Mouse (Mus musculus) brain, embryonic 14.5 days (tissue): Measurements from ENCODE around the gene Ifitm3. TPM values are rescaled to one million over a fixed set of nuclear protein-coding genes. Genes with fewer than 3 reads are reported as not detected.

ENCODE experiments used
- DNase-seq: peaks from one replicate; pipeline ENCODE4 v3.0.0-alpha.2; 2011; ENCODE audit warnings: low read depth
- CTCF ChIP-seq: fragments of 200-500 bp; IDR thresholded peaks from 2 replicates; pipeline ENCODE4 v1.5.1; 2012; ENCODE audit warnings: inconsistent platforms, mild to moderate bottlenecking, moderate library complexity, borderline replicate concordance; ENCODE audit not compliant: insufficient read depth, insufficient read length; ENCODE audit errors: extremely low read depth
- POLR2A ChIP-seq: fragments of 200-500 bp; IDR thresholded peaks from 2 replicates; pipeline ENCODE4 v1.6.1; 2012; ENCODE audit warnings: mild to moderate bottlenecking, inconsistent platforms, borderline replicate concordance; ENCODE audit not compliant: poor library complexity, insufficient read depth, insufficient read length, severe bottlenecking; ENCODE audit errors: extremely low read depth
- polyA plus RNA-seq: library from polyadenylated mRNA; depleted of rRNA; stranded (reverse); fragments of >200 nt; gene quantifications from 2 replicates; pipeline ENCODE4 v1.2.3, GENCODE M21; 2012; rRNA removed

Ifitm3 gene
- 13.0 and 26.1 TPM in 2 replicates for polyA plus RNA-seq

GRCm38 (mm10) chr7:141010593-141010992 is at the start of gene Ifitm3:
Ifitm3 (minus strand) TSS chr7:141010770.
- DNase-seq, result peak; percentile 31
- TF ChIP-seq POLR2A, result no peak
- TF ChIP-seq CTCF, result no peak

- no peak for DNase-seq
- TF ChIP-seq CTCF, result no peak
- TF ChIP-seq POLR2A, result no peak
These were observed 49.4 kb upstream of the Ifitm3 start for GRCm38 (mm10) chr7:141059929-141060328.

GRCm38 (mm10) chr7:141058601-141059341 is 48.2 kb upstream of the Ifitm3 start:
- no peak for TF ChIP-seq POLR2A
- TF ChIP-seq CTCF, result no peak

DNA sequence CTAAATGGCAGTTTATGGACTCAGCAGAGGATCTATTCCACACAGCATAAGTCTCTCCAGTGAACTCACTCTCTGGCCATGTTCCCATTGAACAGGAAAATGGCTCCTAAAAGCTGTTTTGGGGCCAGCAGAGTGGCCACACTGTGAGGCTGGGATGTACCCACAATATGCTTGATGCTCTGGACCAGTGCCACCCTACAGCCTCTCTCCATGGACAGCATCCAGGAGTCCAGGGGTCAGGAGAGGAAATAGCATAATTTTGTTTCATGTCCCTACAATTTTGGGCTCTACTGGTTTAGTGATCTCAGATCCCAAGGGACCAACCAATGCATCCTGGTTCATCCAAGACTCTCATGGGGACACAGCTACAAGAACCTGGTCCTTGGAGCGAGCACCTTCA is 47.0 kb upstream of the Ifitm3 start:
- TF ChIP-seq CTCF (no peak), POLR2A (no peak)
- no peak for DNase-seq

More at GRCm38 (mm10) chr7:141058601-141059341, 48.2 kb upstream of the Ifitm3 start:
- no peak for DNase-seq

GRCm38 (mm10) chr7:141056976-141057375 is 46.4 kb upstream of the Ifitm3 start:
- TF ChIP-seq CTCF (no peak), POLR2A (no peak)
- no peak for DNase-seq

- no peak for DNase-seq
- TF ChIP-seq POLR2A (no peak), CTCF (no peak)
These were observed 45.2 kb upstream of the Ifitm3 start for GRCm38 (mm10) chr7:141055785-141056184.

GRCm38 (mm10) chr7:141052421-141052820 is 41.9 kb upstream of the Ifitm3 start:
- no peak for DNase-seq
- TF ChIP-seq POLR2A, result no peak
- TF ChIP-seq CTCF, result no peak

DNA sequence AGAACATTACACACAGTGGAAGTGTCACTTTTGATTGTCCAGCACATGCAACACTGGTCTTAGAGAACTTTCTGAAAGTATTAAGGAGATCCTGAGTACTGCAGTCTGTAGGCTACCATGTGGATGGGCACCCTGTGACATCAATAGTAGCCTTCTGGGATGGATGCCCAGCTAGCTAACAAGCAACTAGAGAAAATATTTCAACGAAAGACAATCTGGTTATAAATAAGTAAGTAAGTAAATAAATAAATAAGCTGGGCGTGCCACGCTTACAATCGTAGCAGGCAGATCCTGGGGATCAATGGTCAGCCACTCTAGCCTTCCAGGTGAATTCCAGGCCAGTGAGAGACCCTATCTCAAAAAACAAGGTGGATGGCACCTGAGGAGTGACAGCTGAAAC is 41.4 kb upstream of the Ifitm3 start:
- no peak for TF ChIP-seq POLR2A
- TF ChIP-seq CTCF, result no peak
- no peak for DNase-seq

DNA sequence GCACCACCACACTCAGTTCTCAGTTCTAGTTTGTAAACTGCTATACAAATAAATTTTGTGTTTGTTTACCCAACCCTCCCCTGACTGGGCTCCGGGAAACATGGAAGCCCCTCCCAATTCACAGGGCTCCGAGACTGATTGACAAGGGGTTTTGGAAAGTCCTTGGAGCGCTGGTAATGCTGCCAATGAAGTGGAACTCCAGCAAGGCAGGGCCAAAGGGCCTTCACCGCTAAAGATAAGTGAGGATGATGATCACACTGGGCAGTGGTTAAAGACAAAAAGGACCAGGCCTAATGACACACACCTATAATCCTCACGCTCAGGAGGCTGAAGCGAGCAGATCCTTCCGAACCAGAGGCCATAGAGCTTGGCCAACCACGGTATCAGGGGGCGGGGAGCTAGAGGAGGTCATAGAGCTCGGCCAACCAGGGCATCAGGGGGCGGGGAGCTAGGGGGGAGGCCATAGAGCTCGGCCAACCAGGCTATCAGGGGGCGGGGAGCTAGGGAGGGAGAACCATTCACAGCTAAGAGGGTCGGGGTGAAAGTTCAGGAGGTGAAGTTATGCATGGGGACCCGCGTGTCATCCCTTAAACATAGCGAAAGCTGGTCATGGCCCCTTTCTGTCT is 40.6 kb upstream of the Ifitm3 start:
- DNase-seq, result no peak
- TF ChIP-seq POLR2A, result no peak
- no peak for TF ChIP-seq CTCF

DNA sequence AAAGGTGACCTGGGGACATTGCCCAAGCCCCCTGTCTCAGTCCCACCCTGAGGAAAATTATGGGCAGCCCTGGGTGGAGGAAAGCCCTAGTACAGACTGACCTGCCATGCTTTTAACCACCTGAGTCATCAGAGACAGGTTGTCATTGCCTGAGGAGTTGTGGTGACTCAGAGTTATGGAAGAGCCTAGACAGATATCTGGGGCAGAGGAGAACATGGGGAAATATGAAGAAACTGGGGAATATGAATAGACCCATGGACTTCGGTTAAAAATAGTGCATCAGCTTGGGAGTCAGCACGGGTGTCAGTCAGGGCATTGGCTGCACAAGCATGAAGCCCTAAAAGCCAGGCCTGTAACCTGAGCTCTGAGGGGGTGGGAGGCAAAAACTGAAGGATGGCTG is 38.8 kb upstream of the Ifitm3 start:
- no peak for TF ChIP-seq POLR2A
- TF ChIP-seq CTCF, result no peak
- DNase-seq, result no peak

- TF ChIP-seq CTCF, result peak; percentile 92
- no peak for TF ChIP-seq POLR2A
- DNase-seq, result peak; percentile 95
These were observed 38.0 kb upstream of the Ifitm3 start for GRCm38 (mm10) chr7:141048226-141049218.
